11 mouse cellular contexts compared by ENCODE assay signal in the genomic region with DNA sequence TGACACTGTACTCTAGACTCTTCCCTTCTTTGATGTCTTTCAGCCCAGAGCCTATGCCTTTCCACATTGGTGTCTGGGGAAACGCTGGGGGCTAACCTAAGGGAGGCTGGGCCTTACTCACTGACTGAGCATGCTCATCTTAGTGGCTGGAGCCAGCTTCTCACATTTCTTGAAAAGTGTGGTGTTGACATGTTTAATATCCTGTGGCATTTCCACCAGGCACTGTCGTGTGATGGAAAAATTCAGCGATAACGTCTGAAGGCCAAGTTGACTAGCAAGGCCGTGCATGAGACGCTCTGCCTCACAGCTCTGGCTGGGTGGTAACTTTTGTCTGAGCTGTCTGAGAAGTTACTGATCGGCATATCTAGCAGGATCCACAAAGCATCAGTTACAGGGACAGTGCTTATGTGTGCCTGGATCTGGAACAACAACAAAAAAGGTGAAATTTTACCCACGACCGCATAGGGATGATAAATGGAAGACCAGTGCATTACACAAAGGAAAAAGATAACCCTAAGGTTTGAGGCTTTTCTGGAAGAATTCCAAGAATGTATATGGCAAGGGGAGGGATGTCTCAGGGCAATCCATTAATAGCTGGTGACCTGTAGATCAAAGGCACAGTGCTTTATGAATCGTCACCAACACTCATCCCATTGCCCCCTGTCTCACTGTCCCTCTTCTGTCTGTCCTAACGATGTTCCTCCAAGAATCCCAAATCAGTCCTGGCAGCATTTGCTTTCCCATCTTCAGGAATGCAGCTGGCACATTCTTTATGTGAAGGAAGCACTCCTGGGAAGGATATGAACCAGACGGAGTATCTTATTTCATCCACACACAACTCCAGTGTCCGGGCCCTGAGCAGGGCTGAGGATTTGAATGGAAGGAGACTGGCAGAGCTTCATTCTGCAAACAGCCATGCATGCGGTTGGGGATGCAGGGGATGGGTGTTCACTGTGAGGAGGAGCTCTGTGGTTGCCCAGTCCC.
DNase-seq lines count a peak whose midpoint lies in the region; ATAC-seq and TF ChIP-seq lines count a peak whose summit lies in the region.
"Had no signal": no experiment of that assay in that cellular context is flagged by ENCODE, and none has a peak within 500 bp of the region (broad histone marks: within the 10 kb centered on the region; RNA-seq: fewer than 3 reads in every experiment).

No protein-coding gene starts in this region.

- peak; percentile 37 for ATAC-seq in heart, postnatal 0 days (ENCODE audit: insufficient read depth, low read depth)
- ATAC-seq in embryonic facial prominence, embryonic 15.5 days (ENCODE audit: insufficient number of reproducible peaks, low FRiP score, low TSS enrichment, low read depth), result no peak

- DNase-seq in heart, postnatal 0 days (ENCODE audit: low spot score), result peak; percentile 27
- no peak for DNase-seq in heart, adult 9 months (ENCODE audit: low spot score in 2 of 2)
- DNase-seq in ovary, postnatal 36 days (ENCODE audit: low spot score), result peak; percentile 37
- no peak for DNase-seq in ovary, postnatal 10 days (ENCODE audit: low spot score)
- DNase-seq in yolk sac, embryonic 10.5 days (ENCODE audit: low spot score), result peak; percentile 35
- no peak for DNase-seq in cerebellum, adult 2 months
- no peak for DNase-seq in layer of hippocampus, adult 8-10 months (ENCODE audit: low spot score in 2 of 2)
- DNase-seq: gastrocnemius, adult 2 months; kidney, adult 8-10 months had no signal

- TF ChIP-seq CTCF in heart, postnatal 0 days (IDR thresholded peaks at IDR 0.05; ENCODE audit: low read depth), result no peak
- TF ChIP-seq CTCF in cerebellum, adult 2 months (IDR thresholded peaks at IDR 0.05; ENCODE audit: borderline replicate concordance, insufficient read depth, low read depth, low read length), result no peak

- H3K4me3 ChIP-seq in heart, postnatal 0 days (ENCODE audit: low read depth, low read length), result no peak overlapping the region
- no peak overlapping the region for H3K4me3 ChIP-seq in embryonic facial prominence, embryonic 15.5 days (replicated peaks)
- H3K4me3 ChIP-seq in cerebellum, adult 2 months (replicated peaks; ENCODE audit: insufficient read depth, low read depth, low read length), result no peak overlapping the region
- H3K4me3 ChIP-seq: gastrocnemius, adult 2 months; midbrain, embryonic 12.5 days had no signal

- no peaks in the 10 kb centered on the region for H3K36me3 ChIP-seq in heart, postnatal 0 days (replicated peaks; ENCODE audit: control insufficient read depth, insufficient read depth, low read length)
- no peaks in the 10 kb centered on the region for H3K36me3 ChIP-seq in embryonic facial prominence, embryonic 15.5 days
- H3K36me3 ChIP-seq: midbrain, embryonic 12.5 days had no signal

- H3K9me3 ChIP-seq in heart, postnatal 0 days (replicated peaks; ENCODE audit: control insufficient read depth, low read length), result no peaks in the 10 kb centered on the region
- H3K9me3 ChIP-seq in embryonic facial prominence, embryonic 15.5 days (replicated peaks), result no peaks in the 10 kb centered on the region
- H3K9me3 ChIP-seq: midbrain, embryonic 12.5 days had no signal

- no peak overlapping the region for H3K9ac ChIP-seq in heart, postnatal 0 days (replicated peaks; ENCODE audit: low read depth, low read length)
- no peak overlapping the region for H3K9ac ChIP-seq in embryonic facial prominence, embryonic 15.5 days
- H3K9ac ChIP-seq: midbrain, embryonic 12.5 days had no signal

- no peak for TF ChIP-seq EP300 in heart, postnatal 0 days (IDR thresholded peaks at IDR 0.05; ENCODE audit: low read depth)

- H3K27ac ChIP-seq in heart, postnatal 0 days (ENCODE audit: low read depth), result peak overlapping the region; percentile 49
- H3K27ac ChIP-seq in embryonic facial prominence, embryonic 15.5 days (replicated peaks), result peak overlapping the region; percentile 55; the same call in 1 of the 2 replicates
- H3K27ac ChIP-seq in cerebellum, adult 2 months (ENCODE audit: insufficient read depth, low read length), result no peak overlapping the region
- H3K27ac ChIP-seq: gastrocnemius, adult 2 months; midbrain, embryonic 12.5 days had no signal

- H3K27me3 ChIP-seq in heart, postnatal 0 days (ENCODE audit: control insufficient read depth, insufficient read depth, low read length), result no peaks in the 10 kb centered on the region
- H3K27me3 ChIP-seq in embryonic facial prominence, embryonic 15.5 days, result no peaks in the 10 kb centered on the region
- H3K27me3 ChIP-seq in cerebellum, adult 2 months (ENCODE audit: control insufficient read depth, insufficient read depth, low read length), result no peaks in the 10 kb centered on the region
- H3K27me3 ChIP-seq: midbrain, embryonic 12.5 days had no signal

- no peak overlapping the region for H3K4me2 ChIP-seq in heart, postnatal 0 days (ENCODE audit: low read depth, low read length)
- no peak overlapping the region for H3K4me2 ChIP-seq in embryonic facial prominence, embryonic 15.5 days (replicated peaks)
- H3K4me2 ChIP-seq: midbrain, embryonic 12.5 days had no signal

- 23% methylated on average over 14 of the region's 14 CpGs for WGBS in heart, postnatal 0 days
- WGBS in embryonic facial prominence, embryonic 15.5 days, result 30% methylated on average over 14 of the region's 14 CpGs
- 68% methylated on average over 14 of the region's 14 CpGs for WGBS in cerebellum, adult 2 months

- TF ChIP-seq POLR2A in cerebellum, adult 2 months (IDR thresholded peaks at IDR 0.05; ENCODE audit: borderline replicate concordance, insufficient read depth, low read length), result no peak

- peaks cover 59% of the 10 kb centered on the region for H3K4me1 ChIP-seq in heart, postnatal 0 days (ENCODE audit: control insufficient read depth, insufficient read depth)
- H3K4me1 ChIP-seq in embryonic facial prominence, embryonic 15.5 days, result peaks cover 58% of the 10 kb centered on the region
- H3K4me1 ChIP-seq in cerebellum, adult 2 months (ENCODE audit: control insufficient read depth, insufficient read depth, low read length), result no peaks in the 10 kb centered on the region

Comparison
In these comparisons a context has a peak if more than half of its experiments do, and no peak if none do; other contexts are left out.
1. DNase-seq: peak in heart, postnatal 0 days (single experiment), ovary, postnatal 36 days (single experiment) and yolk sac, embryonic 10.5 days (single experiment); none in heart, adult 9 months (0 of 2), ovary, postnatal 10 days (single experiment), cerebellum, adult 2 months (0 of 2) and layer of hippocampus, adult 8-10 months (0 of 2).